Comparison of ENCODE assay signal across 20 mouse cellular contexts in genomic region chr17:63839636-63840269, GRCm38 (mm10). TPM values are rescaled to one million over a fixed set of nuclear protein-coding genes. Genes with fewer than 3 reads are reported as not detected.
DNase-seq lines count a peak whose midpoint lies in the region; ATAC-seq and TF ChIP-seq lines count a peak whose summit lies in the region.
"Had no signal": no experiment of that assay in that cellular context is flagged by ENCODE, and none has a peak within 500 bp of the region (broad histone marks: within the 10 kb centered on the region; RNA-seq: fewer than 3 reads in every experiment).

No protein-coding gene starts in this region.

- CTCF ChIA-PET in Patski (lab: Charles Lee) = no interaction called here

- H3K36me3 ChIP-seq in hindbrain, postnatal 0 days (ENCODE audit: insufficient read depth, low read length) = no peaks in the 10 kb centered on the region
- no peaks in the 10 kb centered on the region for H3K36me3 ChIP-seq in hindbrain, embryonic 13.5 days
- no peaks in the 10 kb centered on the region for H3K36me3 ChIP-seq in lung, postnatal 0 days (ENCODE audit: insufficient read depth, low read length)
- H3K36me3 ChIP-seq: embryonic facial prominence, embryonic 12.5 days; hindbrain, embryonic 15.5 days; limb, embryonic 15.5 days; midbrain, embryonic 13.5 days had no signal

- no peaks in the 10 kb centered on the region for H3K27me3 ChIP-seq in hindbrain, postnatal 0 days (ENCODE audit: insufficient read depth, low read length)
- no peaks in the 10 kb centered on the region for H3K27me3 ChIP-seq in hindbrain, embryonic 13.5 days
- H3K27me3 ChIP-seq in lung, postnatal 0 days (replicated peaks; ENCODE audit: insufficient read depth, low read length) = no peaks in the 10 kb centered on the region
- H3K27me3 ChIP-seq in Patski = no peaks in the 10 kb centered on the region
- H3K27me3 ChIP-seq: embryonic facial prominence, embryonic 12.5 days; hindbrain, embryonic 15.5 days; limb, embryonic 15.5 days; midbrain, embryonic 13.5 days had no signal

- in situ Hi-C loops in Patski (cut with MboI; ENCODE audit: low pct_unique_long_range_greater_than_20kb) = no loop called here

- no peak overlapping the region for H3K9ac ChIP-seq in hindbrain, postnatal 0 days (replicated peaks; ENCODE audit: low read length)
- H3K9ac ChIP-seq in hindbrain, embryonic 13.5 days = no peak overlapping the region
- no peak overlapping the region for H3K9ac ChIP-seq in lung, postnatal 0 days (replicated peaks; ENCODE audit: low read depth)
- H3K9ac ChIP-seq: embryonic facial prominence, embryonic 12.5 days; hindbrain, embryonic 15.5 days; limb, embryonic 15.5 days; midbrain, embryonic 13.5 days had no signal

- no peak for DNase-seq in hindbrain, postnatal 0 days (ENCODE audit: low spot score)
- no peak for DNase-seq in lung, postnatal 0 days (ENCODE audit: low spot score)
- DNase-seq in lung, postnatal 10 days = no peak
- no peak for DNase-seq in Patski (ENCODE audit: low read depth, low spot score)
- DNase-seq in retina, postnatal 1 day = peak; percentile 47
- no peak for DNase-seq in neural tube, embryonic 10.5 days (ENCODE audit: extremely low spot score, low spot score)
- no peak for DNase-seq in adrenal gland, adult (ENCODE audit: inconsistent age in 2 of 2, low spot score in 1 of 2)
- DNase-seq: B cell, adult 2 months; cerebellum, adult 8-10 months; heart, postnatal 36 days; kidney, adult 11 months; lung, adult 2 months; right cerebral cortex, postnatal 25 days had no signal

- POLR2A ChIA-PET in Patski (lab: Charles Lee) = no interaction called here

- TF ChIP-seq CTCF in hindbrain, postnatal 0 days (IDR thresholded peaks at IDR 0.05; ENCODE audit: low read depth) = 0 out of 2 replicates have a peak, but pooled peaks have one; percentile 13
- 0 out of 2 replicates have a peak, but pooled peaks have one; percentile 22 for TF ChIP-seq CTCF in lung, postnatal 0 days (IDR thresholded peaks at IDR 0.05)
- peak; percentile 39 for TF ChIP-seq CTCF in Patski (IDR thresholded peaks at IDR 0.05)

- ATAC-seq in hindbrain, postnatal 0 days = no peak
- ATAC-seq in hindbrain, embryonic 13.5 days (ENCODE audit: low FRiP score) = no peak
- no peak for ATAC-seq in lung, postnatal 0 days
- ATAC-seq in Patski = no peak
- ATAC-seq: forebrain, embryonic 14.5 days; midbrain, embryonic 13.5 days had no signal

- H3K9me3 ChIP-seq in hindbrain, postnatal 0 days (ENCODE audit: low read length) = no peaks in the 10 kb centered on the region
- no peaks in the 10 kb centered on the region for H3K9me3 ChIP-seq in hindbrain, embryonic 13.5 days
- H3K9me3 ChIP-seq in lung, postnatal 0 days (ENCODE audit: low read length) = no peaks in the 10 kb centered on the region
- H3K9me3 ChIP-seq: embryonic facial prominence, embryonic 12.5 days; hindbrain, embryonic 15.5 days; limb, embryonic 15.5 days; midbrain, embryonic 13.5 days had no signal

- H3K4me2 ChIP-seq in hindbrain, postnatal 0 days (ENCODE audit: low read depth, low read length) = no peak overlapping the region
- H3K4me2 ChIP-seq in hindbrain, embryonic 13.5 days = no peak overlapping the region
- no peak overlapping the region for H3K4me2 ChIP-seq in lung, postnatal 0 days (replicated peaks; ENCODE audit: low read depth, low read length)
- H3K4me2 ChIP-seq: embryonic facial prominence, embryonic 12.5 days; hindbrain, embryonic 15.5 days; limb, embryonic 15.5 days; midbrain, embryonic 13.5 days had no signal

- 92% methylated on average over 3 of the region's 3 CpGs for WGBS in hindbrain, postnatal 0 days
- 93% methylated on average over 3 of the region's 3 CpGs for WGBS in hindbrain, embryonic 13.5 days
- WGBS in lung, postnatal 0 days = 93% methylated on average over 3 of the region's 3 CpGs

- no peak overlapping the region for H3K4me3 ChIP-seq in hindbrain, postnatal 0 days (ENCODE audit: low read length)
- H3K4me3 ChIP-seq in hindbrain, embryonic 13.5 days = no peak overlapping the region
- no peak overlapping the region for H3K4me3 ChIP-seq in lung, postnatal 0 days (ENCODE audit: low read depth, low read length)
- H3K4me3 ChIP-seq: embryonic facial prominence, embryonic 12.5 days; hindbrain, embryonic 15.5 days; limb, embryonic 15.5 days; midbrain, embryonic 13.5 days had no signal

- H3K4me1 ChIP-seq in hindbrain, postnatal 0 days (ENCODE audit: insufficient read depth, low read length) = no peaks in the 10 kb centered on the region
- H3K4me1 ChIP-seq in hindbrain, embryonic 13.5 days (replicated peaks) = no peaks in the 10 kb centered on the region
- H3K4me1 ChIP-seq in lung, postnatal 0 days (ENCODE audit: insufficient read depth, low read depth, low read length) = no peaks in the 10 kb centered on the region
- H3K4me1 ChIP-seq: embryonic facial prominence, embryonic 12.5 days; hindbrain, embryonic 15.5 days; limb, embryonic 15.5 days; midbrain, embryonic 13.5 days had no signal

- no peak overlapping the region for H3K27ac ChIP-seq in hindbrain, postnatal 0 days
- H3K27ac ChIP-seq in hindbrain, embryonic 13.5 days = no peak overlapping the region
- H3K27ac ChIP-seq in lung, postnatal 0 days (ENCODE audit: low read length) = no peak overlapping the region
- H3K27ac ChIP-seq: embryonic facial prominence, embryonic 12.5 days; hindbrain, embryonic 15.5 days; limb, embryonic 15.5 days; midbrain, embryonic 13.5 days had no signal

- no peak for TF ChIP-seq EP300 in lung, postnatal 0 days (IDR thresholded peaks at IDR 0.05)

RNA-seq across cellular contexts. Expression of gene Fer, which starts 23.1 kb away (rescaled TPM):
- 14.3 and 20.8 TPM in 2 replicates for total RNA-seq in hindbrain, postnatal 0 days (2014; rRNA removed)
- polyA plus RNA-seq in hindbrain, postnatal 0 days (2015; fragmentation: Nextera tagmentation; extraction: Ambion mirVana) = 24.8 and 25.1 TPM in 2 replicates
- 36.1 and 37.9 TPM in 2 replicates for polyA plus RNA-seq in hindbrain, embryonic 13.5 days (2015; fragmentation: Nextera tagmentation; extraction: Ambion mirVana)
- 18.6 and 21.4 TPM in 2 replicates for polyA plus RNA-seq in lung, postnatal 0 days (2015; fragmentation: Nextera tagmentation; extraction: Ambion mirVana)
- polyA plus RNA-seq in Patski (2021) = 34.8 TPM

RNA-seq across cellular contexts. Expression of gene A930002H24Rik, which starts 23.8 kb away (rescaled TPM):
- total RNA-seq in hindbrain, postnatal 0 days (2014; rRNA removed) = 8.4 TPM in 1 of 2 replicates, not detected in the other
- 2.8 and 3.8 TPM in 2 replicates for polyA plus RNA-seq in hindbrain, postnatal 0 days (2015; fragmentation: Nextera tagmentation; extraction: Ambion mirVana)
- 2.1 and 2.8 TPM in 2 replicates for polyA plus RNA-seq in hindbrain, embryonic 13.5 days (2015; fragmentation: Nextera tagmentation; extraction: Ambion mirVana)
- polyA plus RNA-seq in lung, postnatal 0 days (2015; fragmentation: Nextera tagmentation; extraction: Ambion mirVana) = 5.4 and 6.2 TPM in 2 replicates
- 3.8 TPM for polyA plus RNA-seq in Patski (2021)
- total RNA-seq: heart, postnatal 36 days; layer of hippocampus, adult 18-20 months had no signal
